Mouse (Mus musculus) midbrain, postnatal 0 days (tissue): ENCODE data around the gene Rab21. TPM values are rescaled to one million over a fixed set of nuclear protein-coding genes. Genes with fewer than 3 reads are reported as not detected.

Experiments used
- ATAC-seq: fragments of 200-750 bp; cut with Nextera tagmentation; 2 replicates; pipeline ENCODE4 v1.8.0; 2017; ENCODE audit warnings: moderate number of reproducible peaks, mild to moderate bottlenecking, moderate TSS enrichment, moderate library complexity; ENCODE audit not compliant: low FRiP score
- DNase-seq: peaks from one replicate; pipeline ENCODE4 v3.0.0-alpha.2; 2015; ENCODE audit warnings: low spot score
- H3K27ac ChIP-seq: fragments of 300-500 bp; sonication (generic); 2 replicates; pipeline ENCODE4 v1.5.1; 2014; ENCODE audit warnings: low read depth, mild to moderate bottlenecking, low read length, mixed read lengths
- H3K27me3 ChIP-seq: fragments of 300-500 bp; sonication (generic); 2 replicates; pipeline ENCODE4 v1.6.1; 2014; ENCODE audit warnings: low read length, control low read depth, mixed read lengths; ENCODE audit not compliant: insufficient read depth
- H3K36me3 ChIP-seq: fragments of 300-500 bp; sonication (generic); 2 replicates; pipeline ENCODE4 v1.6.1; 2014; ENCODE audit warnings: low read length, control low read depth, mixed read lengths; ENCODE audit not compliant: insufficient read depth
- H3K4me1 ChIP-seq: fragments of 300-500 bp; sonication (generic); 2 replicates; pipeline ENCODE4 v1.6.1; 2014; ENCODE audit warnings: mild to moderate bottlenecking, control low read depth, antibody characterized with exemption, low read length, mixed read lengths; ENCODE audit not compliant: insufficient read depth
- H3K4me2 ChIP-seq: fragments of 300-500 bp; sonication (generic); 2 replicates; pipeline ENCODE4 v1.6.1; 2014; ENCODE audit warnings: low read depth, mild to moderate bottlenecking, low read length, mixed read lengths; ENCODE audit not compliant: poor library complexity, severe bottlenecking
- H3K4me3 ChIP-seq: fragments of 300-500 bp; sonication (generic); 2 replicates; pipeline ENCODE4 v1.5.1; 2014; ENCODE audit warnings: low read depth, mild to moderate bottlenecking, low read length, moderate library complexity
- H3K9ac ChIP-seq: fragments of 300-500 bp; sonication (generic); replicated peaks from 2 replicates; pipeline ENCODE4 v1.6.1; 2014; ENCODE audit warnings: mild to moderate bottlenecking, low read length, moderate library complexity, mixed read lengths; ENCODE audit not compliant: poor library complexity, severe bottlenecking
- H3K9me3 ChIP-seq: fragments of 300-500 bp; sonication (generic); 2 replicates; pipeline ENCODE4 v1.6.1; 2016; ENCODE audit warnings: low read length, control low read depth
- CTCF ChIP-seq: IDR thresholded peaks from 2 replicates; pipeline ENCODE4 v1.5.1; 2016; ENCODE audit warnings: antibody characterized with exemption, mild to moderate bottlenecking
- WGBS: fragments of 180-500 bp; shearing (Covaris S2); extraction: QIAGEN DNeasy Blood & Tissue Kit; methylation state at CpG from one replicate; pipeline ENCODE4 v1.1.7; 2014; 5-methylcytosine and 5-hydroxymethylcytosine counted together
- polyA plus RNA-seq: library from polyadenylated mRNA; unstranded; fragments of >200 nt; fragmentation: Nextera tagmentation; extraction: Ambion mirVana; gene quantifications from 2 replicates; pipeline ENCODE4 v1.2.1, GENCODE M21; 2015
- total RNA-seq: library from RNA; depleted of rRNA; stranded (reverse); fragments of >200 nt; gene quantifications from 2 replicates; pipeline ENCODE4 v1.2.3, GENCODE M21; 2014

The Rab21 gene
- total and polyA plus RNA-seq, 2 experiments from 2014 or later = 9.8 to 44.0 TPM

GRCm38 (mm10) chr10:115290671-115291070, 24.7 kb downstream of the Rab21 start:
- DNase-seq (no peak), ATAC-seq (no peak)
- H3K27me3 ChIP-seq = no peaks in the 10 kb centered on the region
- no peaks in the 10 kb centered on the region for H3K9me3 ChIP-seq
- H3K4me2 ChIP-seq = no peak overlapping the region
- 95% methylated on average over 9 of the region's 9 CpGs for WGBS
- no peak for TF ChIP-seq CTCF
- H3K36me3 ChIP-seq = peaks cover 41% of the 10 kb centered on the region
- no peak overlapping the region for H3K4me3 ChIP-seq
- no peak overlapping the region for H3K9ac ChIP-seq
- H3K27ac ChIP-seq = no peak overlapping the region
- no peaks in the 10 kb centered on the region for H3K4me1 ChIP-seq

- no peak for DNase-seq
- ATAC-seq = no peak
- Histone ChIP-seq H3K4me3 (no peak overlapping the region), H3K4me2 (no peak overlapping the region), H3K27ac (no peak overlapping the region), H3K27me3 (no peaks in the 10 kb centered on the region), H3K4me1 (no peaks in the 10 kb centered on the region), H3K36me3 (peaks cover 34% of the 10 kb centered on the region), H3K9me3 (no peaks in the 10 kb centered on the region), H3K9ac (no peak overlapping the region)
- WGBS = 94% methylated on average over 8 of the region's 8 CpGs
- TF ChIP-seq CTCF = no peak
Observed at GRCm38 (mm10) chr10:115288856-115289255, 26.5 kb downstream of the Rab21 start.

- 83% methylated on average over 10 of the region's 10 CpGs for WGBS
- Histone ChIP-seq H3K36me3 (peaks cover 15% of the 10 kb centered on the region), H3K27me3 (no peaks in the 10 kb centered on the region), H3K9me3 (no peaks in the 10 kb centered on the region), H3K4me2 (no peak overlapping the region), H3K4me1 (no peaks in the 10 kb centered on the region), H3K4me3 (no peak overlapping the region), H3K27ac (no peak overlapping the region), H3K9ac (no peak overlapping the region)
- ATAC-seq = no peak
- no peak for TF ChIP-seq CTCF
- no peak for DNase-seq
Observed at GRCm38 (mm10) chr10:115284170-115284569, 31.2 kb downstream of the Rab21 start.

GRCm38 (mm10) chr10:115281381-115281780, 34.0 kb downstream of the Rab21 start:
- Histone ChIP-seq H3K9me3 (no peaks in the 10 kb centered on the region), H3K4me3 (no peak overlapping the region), H3K9ac (no peak overlapping the region), H3K27me3 (no peaks in the 10 kb centered on the region), H3K4me2 (no peak overlapping the region), H3K36me3 (peaks cover 3% of the 10 kb centered on the region), H3K27ac (no peak overlapping the region), H3K4me1 (no peaks in the 10 kb centered on the region)
- TF ChIP-seq CTCF = no peak
- no peak for ATAC-seq
- WGBS = 93% methylated on average over 10 of the region's 10 CpGs
- DNase-seq = no peak

GRCm38 (mm10) chr10:115271649-115272048, 43.7 kb downstream of the Rab21 start:
- 50% methylated on average over 5 of the region's 5 CpGs for WGBS
- H3K27me3 ChIP-seq = no peaks in the 10 kb centered on the region
- H3K36me3 ChIP-seq = no peaks in the 10 kb centered on the region
- H3K4me1 ChIP-seq = no peaks in the 10 kb centered on the region
- H3K9ac ChIP-seq = no peak overlapping the region
- no peak for DNase-seq
- ATAC-seq = no peak
- no peak overlapping the region for H3K4me2 ChIP-seq
- TF ChIP-seq CTCF = no peak
- no peak overlapping the region for H3K27ac ChIP-seq
- no peaks in the 10 kb centered on the region for H3K9me3 ChIP-seq
- no peak overlapping the region for H3K4me3 ChIP-seq

GRCm38 (mm10) chr10:115270612-115271390, 44.6 kb downstream of the Rab21 start:
- H3K4me2 ChIP-seq = no peak overlapping the region
- DNase-seq (no peak), ATAC-seq (no peak)
- no peaks in the 10 kb centered on the region for H3K4me1 ChIP-seq
- H3K9me3 ChIP-seq = no peaks in the 10 kb centered on the region
- no peaks in the 10 kb centered on the region for H3K36me3 ChIP-seq
- H3K27ac ChIP-seq = no peak overlapping the region
- H3K27me3 ChIP-seq = no peaks in the 10 kb centered on the region
- H3K4me3 ChIP-seq = no peak overlapping the region
- no peak overlapping the region for H3K9ac ChIP-seq
- 90% methylated on average over 12 of the region's 12 CpGs for WGBS
- no peak for TF ChIP-seq CTCF
